Mouse (Mus musculus): ENCODE results near the gene Wfdc17.

The Wfdc17 gene

DNA sequence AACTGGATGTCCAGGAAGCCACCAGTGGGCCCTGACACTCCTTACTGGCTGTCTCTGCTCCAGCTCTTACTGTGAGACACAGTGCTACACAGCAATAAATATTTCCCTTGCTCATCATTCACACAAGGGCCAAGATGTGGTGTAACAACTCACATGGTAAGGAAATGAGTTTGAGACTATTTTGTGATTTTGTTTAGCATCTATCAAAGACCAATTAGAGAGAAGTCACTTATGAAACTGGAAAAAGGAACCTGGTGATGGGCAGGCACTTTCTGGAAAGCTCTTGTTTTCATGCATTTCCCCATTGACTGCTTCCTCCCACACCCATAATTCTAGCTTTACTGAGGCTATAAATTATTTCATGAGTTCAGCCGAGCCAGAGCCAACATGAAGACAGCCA, at the start of gene Wfdc17:
Gene Wfdc17 (plus strand): TSS at position 287 of the 400 bp plus-strand sequence.
- DNase-seq (ENCODE audit: extremely low spot score), result no peak

DNA sequence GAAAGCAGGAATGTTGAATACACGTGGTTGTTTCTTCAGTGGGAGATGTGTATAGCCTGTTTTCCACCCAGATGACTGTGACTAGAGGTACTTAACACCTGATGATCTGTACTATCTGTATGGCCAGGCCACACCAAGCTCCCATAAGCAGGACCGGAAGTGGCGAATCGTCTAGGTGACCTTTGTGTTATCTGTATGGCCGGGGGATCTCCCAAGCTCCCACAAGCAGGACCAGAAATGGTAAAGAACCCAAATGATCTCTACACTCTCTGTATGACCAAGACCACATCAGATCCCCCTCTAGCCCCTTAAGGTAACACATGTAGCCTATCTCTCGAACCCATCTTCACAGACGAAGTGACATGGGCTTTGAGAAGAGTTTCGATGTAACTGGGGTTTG, 49.2 kb upstream of the Wfdc17 start:
- no peak for DNase-seq (ENCODE audit: extremely low spot score)

DNA sequence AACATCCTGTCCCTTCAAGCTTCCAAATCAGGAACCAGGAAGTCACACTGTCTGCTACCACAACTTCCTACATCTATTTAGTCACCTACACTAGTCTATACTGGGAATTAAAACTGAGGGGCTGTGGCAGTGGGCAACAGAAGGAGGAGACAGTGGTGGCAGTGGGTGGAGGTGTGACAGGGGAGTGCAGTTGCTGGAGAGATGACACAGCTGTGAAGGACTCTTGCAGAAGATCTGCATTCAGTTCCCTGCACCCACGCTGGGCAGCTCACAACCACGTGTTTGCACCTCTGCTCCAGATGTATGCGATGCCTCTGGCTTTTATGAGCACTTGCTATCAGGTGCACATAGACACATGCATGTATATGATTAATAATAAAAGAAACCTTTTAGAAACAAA, 46.3 kb upstream of the Wfdc17 start:
- no peak for DNase-seq (ENCODE audit: extremely low spot score)

DNA sequence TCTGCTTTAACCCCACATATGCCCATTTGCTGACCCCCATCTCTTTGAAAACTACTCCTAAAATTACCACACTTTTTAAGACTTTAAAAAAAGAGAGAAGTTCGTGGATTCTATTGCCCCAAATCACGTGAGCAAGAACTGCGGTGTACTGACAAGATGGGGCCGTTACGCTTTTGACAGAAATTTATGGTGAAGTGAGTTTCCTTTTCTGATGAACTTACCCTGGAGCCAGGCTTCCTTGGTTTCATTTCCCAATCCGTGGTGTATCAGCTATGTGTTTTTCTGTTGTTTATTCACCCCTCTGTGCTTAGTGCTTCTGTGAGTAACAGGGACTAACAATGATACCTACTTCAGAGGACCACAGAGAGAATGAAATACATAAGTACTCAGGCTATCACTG, 45.0 kb upstream of the Wfdc17 start:
- no peak for DNase-seq (ENCODE audit: extremely low spot score)

DNA sequence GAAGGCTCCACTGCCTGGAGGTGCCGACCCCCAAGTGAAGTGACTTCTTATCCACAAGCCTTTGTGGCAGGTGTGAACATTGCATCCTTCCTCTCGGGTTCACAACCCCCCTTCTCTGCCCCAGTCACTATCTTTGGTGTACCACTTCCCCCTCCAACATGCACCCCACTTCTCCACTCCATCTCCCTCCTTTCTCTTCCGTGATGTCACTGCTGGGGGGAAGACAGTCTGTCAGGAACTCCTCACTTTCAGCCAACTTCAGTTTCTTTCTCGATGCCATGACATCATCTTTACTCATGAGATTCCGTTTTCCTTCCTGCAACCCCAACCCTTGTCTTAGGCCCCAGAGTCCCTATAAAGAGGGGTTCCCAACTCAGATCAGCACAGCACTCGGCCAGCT, 41.6 kb upstream of the Wfdc17 start, which contains the start of gene Ccl4:
Gene Ccl4 (plus strand): TSS at position 381 of the 400 bp plus-strand sequence.
- DNase-seq (ENCODE audit: extremely low spot score), result no peak

DNA sequence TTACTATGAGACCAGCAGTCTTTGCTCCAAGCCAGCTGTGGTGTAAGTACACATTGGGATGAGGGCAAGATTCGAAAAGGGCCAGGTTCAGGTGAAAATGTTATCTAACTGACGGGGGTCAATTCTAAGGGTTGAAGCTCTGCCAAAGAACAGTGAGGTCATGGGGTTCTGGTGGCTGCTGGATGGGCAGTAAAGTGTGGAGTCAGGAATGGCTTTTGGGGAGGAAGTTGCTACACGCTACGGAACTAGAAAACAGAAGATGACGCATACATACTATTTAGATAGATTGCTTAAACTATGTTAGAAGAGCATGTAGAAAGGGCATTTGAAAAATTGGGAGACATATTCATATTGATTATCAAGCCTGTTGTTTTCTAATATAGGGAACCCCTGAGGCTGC, 40.3 kb upstream of the Wfdc17 start:
- DNase-seq (ENCODE audit: extremely low spot score), result no peak

DNA sequence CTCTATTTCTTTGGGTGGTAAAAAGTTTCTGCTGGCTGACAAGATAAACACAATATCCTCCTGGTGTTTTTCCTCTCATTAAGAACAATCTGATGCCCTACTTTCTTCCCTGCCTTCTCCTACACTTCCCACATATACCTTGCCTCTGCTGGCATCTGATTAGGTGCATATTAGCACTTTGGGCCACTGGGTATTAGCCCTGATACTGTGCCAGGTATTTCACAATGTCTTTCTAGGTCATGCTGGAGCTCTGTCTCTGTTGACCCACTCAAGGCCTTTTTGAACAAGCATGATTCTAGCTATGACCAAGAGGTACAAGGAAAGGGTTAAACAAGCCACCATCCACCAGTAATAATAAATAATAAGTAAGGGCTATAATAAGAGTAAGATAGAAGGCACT, 32.0 kb upstream of the Wfdc17 start:
- DNase-seq (ENCODE audit: extremely low spot score), result no peak

DNA sequence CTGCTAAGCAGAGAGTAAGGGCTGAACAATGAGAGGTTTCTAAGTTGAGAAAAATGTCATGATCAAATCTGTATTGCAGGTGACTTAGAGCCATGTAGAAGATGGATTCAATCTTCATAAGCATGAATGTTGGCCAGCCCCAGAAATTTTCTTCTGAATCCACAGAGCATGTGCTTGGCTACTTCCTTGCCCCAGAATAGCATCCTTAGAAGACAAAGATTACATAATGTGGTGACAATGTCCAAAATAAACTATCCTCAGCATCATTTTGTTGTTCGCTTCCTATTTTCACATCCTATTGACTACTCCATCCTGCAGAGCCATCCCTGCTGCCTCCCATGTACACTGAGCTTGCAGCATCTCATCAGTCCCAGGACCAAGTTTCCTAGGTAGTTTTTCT, 28.1 kb upstream of the Wfdc17 start:
- no peak for DNase-seq (ENCODE audit: extremely low spot score)

DNA sequence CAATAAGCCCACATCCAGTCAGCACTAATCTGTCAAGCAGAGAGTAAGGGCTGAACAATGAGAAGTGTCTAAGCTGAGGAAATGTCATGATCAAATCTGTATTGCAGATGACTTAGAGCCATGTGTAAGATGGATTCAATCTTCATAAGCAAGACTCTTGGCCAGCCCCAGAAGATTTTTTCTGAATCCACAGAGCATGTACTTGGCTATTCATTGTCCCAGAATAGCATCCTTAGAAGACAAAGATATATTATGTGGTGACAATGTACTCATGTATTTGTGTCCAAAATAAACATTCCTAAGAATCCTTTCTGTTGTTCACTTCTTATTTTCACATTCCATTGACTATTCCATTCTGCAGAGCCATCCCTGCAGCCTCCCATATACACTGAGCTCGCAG, 13.9 kb upstream of the Wfdc17 start:
- no peak for DNase-seq (ENCODE audit: extremely low spot score)

DNA sequence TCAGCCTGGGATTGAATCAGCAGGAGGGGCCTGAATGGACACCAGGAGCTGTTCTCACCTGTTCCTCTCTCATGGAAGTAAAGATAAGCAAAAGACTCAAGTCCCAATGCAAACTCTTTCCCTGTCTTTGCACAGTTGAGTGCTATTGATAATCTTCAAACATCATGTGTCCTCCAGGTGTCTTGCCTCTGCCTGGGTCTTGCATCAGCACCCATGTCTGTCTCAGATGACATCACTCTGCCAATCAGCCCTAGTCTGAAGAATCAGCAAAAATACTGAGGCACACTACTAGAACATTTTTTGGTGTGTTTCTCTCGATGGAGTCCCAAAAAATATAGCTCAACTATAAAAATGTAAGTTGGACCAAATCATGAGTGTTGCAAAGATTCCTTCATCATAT, 11.8 kb upstream of the Wfdc17 start:
- no peak for DNase-seq (ENCODE audit: extremely low spot score)

DNA sequence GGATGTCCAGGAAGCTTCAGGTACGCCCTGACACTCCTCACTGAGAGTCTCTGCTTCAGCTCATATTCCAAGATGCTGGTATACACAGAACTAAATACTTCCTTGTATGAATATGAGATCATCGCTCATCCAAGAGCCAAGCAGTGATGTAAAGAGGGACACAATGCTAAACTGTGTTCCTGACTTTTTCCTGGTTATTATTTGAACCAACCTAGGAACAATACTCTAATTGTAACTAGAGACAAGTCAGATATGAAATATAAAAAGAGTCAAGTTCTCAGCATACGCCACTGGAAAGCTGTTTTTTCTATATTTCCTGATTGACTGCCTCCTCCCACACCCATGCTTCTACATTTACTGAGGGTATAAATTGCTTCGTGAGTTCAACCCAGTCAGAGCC, 4.9 kb downstream of the Wfdc17 start, which contains the start of gene Wfdc18:
Gene Wfdc18 (plus strand): TSS at position 301 of the 400 bp plus-strand sequence.
- no peak for DNase-seq (ENCODE audit: extremely low spot score)

DNA sequence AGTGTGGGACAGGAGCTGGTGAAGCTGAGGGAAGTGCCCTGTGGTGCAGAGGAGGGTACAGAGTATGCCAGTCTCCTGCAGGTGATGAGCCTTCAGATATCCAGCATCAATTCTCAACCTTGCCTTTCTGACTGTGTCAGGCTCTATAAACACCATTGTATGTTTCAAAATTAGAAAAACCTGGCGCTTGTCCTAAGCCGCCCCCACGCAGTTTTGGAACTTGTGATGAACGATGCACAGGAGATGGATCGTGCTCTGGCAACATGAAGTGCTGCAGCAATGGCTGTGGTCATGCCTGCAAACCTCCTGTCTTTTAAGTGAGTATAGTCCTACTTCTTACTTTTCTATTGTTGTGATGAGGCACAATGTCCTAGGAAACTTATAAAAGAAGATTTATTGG, 5.9 kb downstream of the Wfdc17 start:
- DNase-seq (ENCODE audit: extremely low spot score), result no peak

DNA sequence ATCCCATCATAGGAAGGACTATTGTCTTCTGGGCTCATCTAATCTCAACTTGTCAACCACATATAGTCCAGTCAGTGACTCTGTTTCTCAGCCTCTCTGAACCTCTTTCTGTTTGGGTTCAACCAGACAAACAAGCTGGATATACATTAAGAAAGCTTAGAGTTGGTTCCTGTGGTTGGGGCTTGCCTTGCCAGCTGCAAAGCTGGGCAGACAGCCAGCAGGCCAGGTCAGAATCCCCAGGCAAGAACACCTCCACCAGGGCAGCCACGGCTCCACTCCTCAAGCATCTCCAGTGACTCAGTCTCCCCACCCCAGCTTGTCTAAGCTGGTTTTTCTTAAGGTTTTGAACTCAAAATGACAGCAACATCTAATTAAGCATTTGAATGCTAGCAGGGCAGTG, 8.9 kb downstream of the Wfdc17 start:
- no peak for DNase-seq (ENCODE audit: extremely low spot score)

DNA sequence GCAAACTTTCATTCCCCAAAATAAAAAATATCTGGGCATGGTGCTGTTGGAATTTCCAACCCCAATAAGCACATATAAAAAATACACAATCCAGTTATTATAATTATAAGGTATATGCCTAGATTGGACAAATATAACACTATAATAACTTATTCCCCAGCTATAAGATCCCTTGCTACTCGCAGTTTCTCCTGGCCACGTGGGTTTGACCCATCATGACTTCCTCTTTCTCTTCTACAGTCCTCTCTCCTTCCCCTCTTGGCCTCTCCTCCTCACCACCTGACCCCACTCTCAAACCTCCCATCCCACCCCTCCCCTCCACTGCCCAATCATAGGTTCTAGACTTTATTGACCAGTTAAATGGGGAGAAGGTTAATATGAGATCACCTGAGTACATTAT, 10.1 kb downstream of the Wfdc17 start:
- no peak for DNase-seq (ENCODE audit: extremely low spot score)

DNA sequence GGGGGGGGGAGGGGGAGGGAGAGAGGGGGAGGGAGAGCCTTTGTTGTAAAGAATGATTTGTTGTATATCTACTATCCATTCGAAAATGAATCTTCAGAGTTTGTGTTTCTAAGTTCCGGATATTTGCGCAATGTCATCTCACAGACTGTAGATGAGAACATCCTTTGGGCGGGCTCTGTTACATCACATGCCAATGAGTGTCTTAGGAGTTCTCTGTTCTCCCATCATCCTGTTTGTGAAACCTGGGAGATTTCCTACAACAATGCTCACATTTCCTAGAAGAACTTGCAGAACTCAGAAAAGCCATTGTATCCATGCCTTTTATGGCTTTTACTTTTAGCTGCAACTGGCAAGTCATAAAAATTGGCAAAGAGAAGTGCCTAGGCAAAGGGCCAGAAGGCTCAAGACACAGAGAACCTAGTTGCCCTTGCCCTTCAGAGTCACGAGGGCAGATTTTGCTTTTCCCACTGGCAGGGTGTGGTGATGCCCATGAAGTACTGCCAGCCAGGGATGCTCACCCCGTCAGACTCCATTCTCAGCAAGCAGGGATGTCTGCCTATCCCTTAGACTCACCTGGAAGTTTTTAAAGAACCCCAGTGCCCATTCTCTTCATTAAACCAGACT, 13.4 kb downstream of the Wfdc17 start:
- no peak for DNase-seq (ENCODE audit: extremely low spot score)

DNA sequence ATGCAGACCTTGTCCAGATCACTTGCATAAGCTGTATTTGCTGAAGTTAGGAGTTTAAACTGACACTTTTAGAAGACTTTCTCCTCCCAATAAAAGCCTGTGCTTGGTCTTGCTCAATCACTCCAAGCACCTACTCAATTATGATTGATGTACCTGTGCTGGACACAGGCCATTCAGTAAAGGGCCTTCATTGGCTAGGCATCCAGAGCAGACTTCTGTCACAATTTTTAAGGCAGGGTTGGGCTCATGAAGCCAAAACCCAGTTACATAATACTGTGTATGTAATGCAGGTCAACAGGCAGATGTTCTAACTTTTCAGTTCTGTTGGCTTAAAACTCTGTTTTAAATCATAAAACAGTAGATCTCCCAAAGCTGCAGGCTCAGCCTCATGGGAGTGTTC, 17.0 kb downstream of the Wfdc17 start:
- DNase-seq (ENCODE audit: extremely low spot score), result no peak

DNA sequence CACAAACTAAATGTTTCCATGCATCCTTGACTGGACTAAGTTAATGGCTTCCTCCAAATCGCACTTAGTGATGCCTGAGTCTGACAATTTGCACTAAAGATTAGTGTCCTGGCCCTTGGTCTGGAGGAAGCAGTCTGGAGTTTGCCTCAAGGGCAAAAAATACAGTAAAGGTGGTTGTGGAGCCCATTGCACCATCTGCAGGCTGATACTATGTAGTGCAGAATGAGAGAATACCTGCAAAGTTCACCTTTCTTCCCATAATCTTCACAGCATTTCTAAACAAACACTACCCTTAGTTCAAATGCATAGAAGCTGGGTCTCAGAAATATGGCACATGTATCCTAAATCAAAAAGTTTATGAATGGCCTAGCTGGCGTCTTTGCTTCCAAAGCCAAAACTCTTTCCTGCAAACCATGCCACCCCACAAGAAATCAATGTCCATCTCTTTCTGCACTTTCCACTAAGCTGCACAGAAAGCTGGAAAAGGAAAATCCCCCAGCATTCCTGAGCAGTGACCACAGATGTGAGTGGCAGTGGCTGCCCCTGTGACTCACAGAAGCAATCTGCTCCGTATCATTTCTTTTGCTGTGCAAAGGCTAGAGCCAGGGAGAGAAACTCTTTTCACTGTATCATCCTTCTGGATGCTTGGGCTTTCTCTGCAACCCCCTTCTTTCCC, 25.1 kb downstream of the Wfdc17 start:
- DNase-seq (ENCODE audit: extremely low spot score), result no peak

DNA sequence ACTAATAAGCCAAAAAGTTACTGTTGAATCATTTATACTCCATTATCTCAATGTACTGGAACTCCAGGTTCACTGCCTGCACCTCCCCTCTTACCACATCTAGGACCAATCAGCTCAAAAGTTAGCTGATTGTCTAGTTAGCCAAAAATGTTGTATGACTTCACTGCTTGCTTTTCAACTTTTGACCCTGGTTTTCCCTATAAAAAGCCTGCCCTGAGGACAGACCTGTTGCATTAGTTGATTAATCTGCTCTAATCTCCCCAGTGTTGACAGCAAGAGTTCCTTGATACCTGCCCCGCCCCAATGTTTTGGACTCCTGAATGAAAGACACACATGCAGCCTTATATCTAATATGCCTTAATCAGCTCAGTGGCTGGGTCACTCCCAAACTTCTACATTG, 27.3 kb downstream of the Wfdc17 start:
- no peak for DNase-seq (ENCODE audit: extremely low spot score)

DNA sequence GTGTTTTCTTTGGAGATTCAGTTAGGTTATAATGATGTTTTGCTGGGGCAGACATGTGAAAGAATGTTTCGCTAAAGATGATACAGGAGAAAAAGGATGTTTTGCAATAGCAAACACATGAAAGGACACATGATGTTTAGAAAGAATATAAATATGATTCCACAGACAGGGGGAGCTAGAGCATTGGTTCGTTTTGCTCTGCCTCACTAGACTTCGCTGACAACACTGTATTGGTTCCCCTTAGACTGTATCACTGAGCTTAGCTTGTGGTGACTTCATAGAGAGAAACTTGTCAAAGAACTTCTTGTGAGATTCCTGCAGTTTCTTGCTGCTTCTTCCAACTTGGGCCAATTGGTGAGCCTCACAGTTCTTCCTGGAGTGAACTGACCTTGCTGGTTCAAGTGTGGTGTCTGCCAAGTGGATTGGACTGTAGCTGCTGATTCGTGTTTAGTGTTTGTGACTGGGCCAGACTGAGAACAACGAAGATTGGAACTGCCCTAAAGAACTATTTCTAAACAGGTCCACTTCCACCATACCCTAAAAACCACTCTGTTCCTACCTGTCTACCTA, 29.4 kb downstream of the Wfdc17 start:
- no peak for DNase-seq (ENCODE audit: extremely low spot score)

DNA sequence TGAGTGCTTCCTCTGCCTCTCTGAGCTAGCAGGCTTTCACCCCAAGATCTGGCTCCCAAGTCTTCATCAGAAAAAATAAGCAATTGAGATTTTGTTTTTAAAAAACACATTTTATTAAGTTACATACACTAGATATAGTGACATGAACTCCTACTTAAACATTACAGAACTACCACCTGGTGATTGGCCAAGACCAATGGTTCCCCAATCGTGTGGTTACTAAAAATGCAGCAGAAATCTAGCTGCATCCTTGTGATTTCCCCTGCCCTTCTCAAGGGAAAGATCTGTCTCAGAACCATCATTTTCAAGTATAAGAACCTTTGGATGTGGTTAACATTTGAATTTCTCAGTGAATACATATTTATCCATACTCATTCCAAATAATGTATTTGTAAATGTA, 30.4 kb downstream of the Wfdc17 start:
- DNase-seq (ENCODE audit: extremely low spot score), result no peak

DNA sequence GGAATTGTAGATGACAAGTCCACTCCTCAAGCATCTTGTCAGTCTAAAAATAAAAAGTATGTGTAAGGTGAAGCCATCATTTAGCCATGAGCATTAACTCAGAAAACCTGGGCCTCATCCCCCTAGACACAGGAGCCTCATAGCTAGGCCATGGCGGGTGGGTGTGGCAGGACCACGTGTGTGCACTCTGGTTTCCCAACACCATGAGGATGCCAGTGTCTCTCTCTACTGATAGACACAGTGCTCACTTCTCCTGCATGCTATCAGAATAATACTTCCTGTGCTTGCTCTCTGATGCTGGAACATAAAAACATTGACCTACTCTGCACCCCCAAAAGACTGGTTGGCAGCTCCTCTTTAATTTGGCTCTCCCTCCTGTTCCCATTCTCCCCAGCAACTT, 32.1 kb downstream of the Wfdc17 start:
- DNase-seq (ENCODE audit: extremely low spot score), result no peak

DNA sequence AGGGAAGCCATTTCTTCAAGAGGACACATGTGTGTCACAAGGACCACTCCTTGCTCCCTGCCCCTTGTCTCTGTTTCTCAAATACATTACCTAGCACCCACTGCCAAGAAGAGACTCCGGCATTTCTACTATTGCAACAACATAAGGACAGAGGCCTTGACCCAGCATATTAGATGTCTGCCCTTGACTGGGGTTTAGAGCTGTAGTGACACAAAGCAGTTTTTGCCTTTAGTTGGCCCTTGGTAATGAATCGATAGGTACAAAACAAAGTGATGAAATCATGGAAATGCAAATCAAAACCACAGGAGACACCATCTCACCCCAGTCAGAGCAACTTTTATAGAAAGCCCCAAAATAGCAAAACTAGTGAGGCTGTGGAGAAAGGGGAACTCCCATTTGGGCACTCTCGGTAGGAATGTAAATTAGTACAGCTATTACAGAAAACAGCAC, 33.3 kb downstream of the Wfdc17 start:
- no peak for DNase-seq (ENCODE audit: extremely low spot score)

DNA sequence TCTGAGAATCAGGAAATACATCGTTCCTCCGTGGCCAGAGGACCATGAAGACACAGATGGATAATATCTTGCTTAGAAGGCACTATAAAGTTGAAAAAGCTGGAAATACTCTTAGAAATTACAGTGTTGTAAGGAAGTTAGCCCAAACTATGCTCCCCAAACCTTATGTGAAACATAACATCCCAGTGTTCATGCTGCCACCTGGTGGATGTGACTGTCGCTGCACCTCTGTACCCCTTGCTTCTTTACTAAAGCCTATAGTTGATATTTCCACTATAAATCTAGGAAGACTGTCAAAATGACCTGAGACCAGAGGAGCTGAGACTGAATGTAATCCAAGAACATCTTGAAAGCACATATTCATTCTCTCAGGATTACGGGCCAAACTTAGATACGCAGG, 35.5 kb downstream of the Wfdc17 start:
- peak; percentile 48 for DNase-seq (ENCODE audit: extremely low spot score)

Data from embryo, embryonic 9.5 days (tissue).